Mouse (Mus musculus) urinary bladder, postnatal 25 days (tissue): Measurements from ENCODE around the gene Gpr108.
A peak's percentile ranks its signal among the peaks of the same experiment; 100 is the strongest.
"Not testable (repeated sequence)": the region's sequence is repeated elsewhere in the genome, so short reads cannot be mapped to it uniquely, and the experiment has no call there.

Experiments used
- DNase-seq: peaks from one replicate; pipeline ENCODE4 v3.0.0; 2022; ENCODE audit warnings: low spot score

The Gpr108 gene

GRCm38 (mm10) chr17:57248201-57248699 lies at the start of gene Gpr108:
Gene Gpr108, minus strand, starts transcription at chr17:57248446.
- peak; percentile 66 for DNase-seq

GRCm38 (mm10) chr17:57297040-57297439 lies 48.8 kb upstream of the Gpr108 start:
- DNase-seq, result no peak

- DNase-seq, result no peak
Observed at GRCm38 (mm10) chr17:57295935-57296334, 47.7 kb upstream of the Gpr108 start.

GRCm38 (mm10) chr17:57292968-57293367 lies 44.7 kb upstream of the Gpr108 start:
- DNase-seq, result no peak

GRCm38 (mm10) chr17:57292302-57292701 lies 44.1 kb upstream of the Gpr108 start:
- DNase-seq, result no peak

GRCm38 (mm10) chr17:57290671-57291055 lies 42.4 kb upstream of the Gpr108 start:
- no peak for DNase-seq

- no peak for DNase-seq
Observed at GRCm38 (mm10) chr17:57290001-57290670, 41.9 kb upstream of the Gpr108 start.

GRCm38 (mm10) chr17:57289252-57289651 lies 41.0 kb upstream of the Gpr108 start:
- DNase-seq, result no peak

GRCm38 (mm10) chr17:57286718-57287355 lies 38.6 kb upstream of the Gpr108 start:
- DNase-seq, result no peak

GRCm38 (mm10) chr17:57285077-57285476 lies 36.8 kb upstream of the Gpr108 start:
- no peak for DNase-seq

- DNase-seq, result no peak
Observed at GRCm38 (mm10) chr17:57283906-57284305, 35.7 kb upstream of the Gpr108 start.

- DNase-seq, result no peak
Observed at GRCm38 (mm10) chr17:57280411-57280810, 32.2 kb upstream of the Gpr108 start.

GRCm38 (mm10) chr17:57279591-57280224 lies 31.5 kb upstream of the Gpr108 start:
- DNase-seq, result no peak

GRCm38 (mm10) chr17:57278943-57279590 lies 30.8 kb upstream of the Gpr108 start, which contains the start of gene Vav1:
Gene Vav1, plus strand, starts transcription at chr17:57279100.
- DNase-seq, result no peak

- no peak for DNase-seq
Observed at GRCm38 (mm10) chr17:57278537-57278936, 30.3 kb upstream of the Gpr108 start.

- DNase-seq, result not testable (repeated sequence)
Observed at GRCm38 (mm10) chr17:57277598-57278261, 29.5 kb upstream of the Gpr108 start.

- peak; percentile 69 for DNase-seq
Observed at GRCm38 (mm10) chr17:57276634-57277121, 28.4 kb upstream of the Gpr108 start.

- no peak for DNase-seq
Observed at GRCm38 (mm10) chr17:57275997-57276351, 27.7 kb upstream of the Gpr108 start.

GRCm38 (mm10) chr17:57275111-57275996 lies 27.1 kb upstream of the Gpr108 start:
- peak; percentile 92 for DNase-seq

GRCm38 (mm10) chr17:57274686-57275085 lies 26.4 kb upstream of the Gpr108 start:
- no peak for DNase-seq

GRCm38 (mm10) chr17:57273846-57274245 lies 25.6 kb upstream of the Gpr108 start:
- DNase-seq, result no peak
